Mouse (Mus musculus) liver, embryonic 12.5 days (tissue): ENCODE results near the gene Tep1. TPM values are rescaled to one million over a fixed set of nuclear protein-coding genes. Genes with fewer than 3 reads are reported as not detected.
"Not testable (repeated sequence)": the region's sequence is repeated elsewhere in the genome, so short reads cannot be mapped to it uniquely, and the experiment has no call there.

ENCODE experiments used
- ATAC-seq: fragments of 200-750 bp; cut with Nextera tagmentation; 2 replicates; pipeline ENCODE4 v1.8.0; 2017; ENCODE audit warnings: moderate number of reproducible peaks, mild to moderate bottlenecking, moderate library complexity
- H3K27ac ChIP-seq: fragments of 300-500 bp; sonication (generic); 2 replicates; pipeline ENCODE4 v1.5.1; 2016; ENCODE audit warnings: mild to moderate bottlenecking
- H3K27me3 ChIP-seq: fragments of 300-500 bp; sonication (generic); replicated peaks from 2 replicates; pipeline ENCODE4 v1.6.1; 2016; ENCODE audit warnings: mild to moderate bottlenecking, moderate library complexity
- H3K36me3 ChIP-seq: fragments of 300-500 bp; sonication (generic); 2 replicates; pipeline ENCODE4 v1.6.1; 2016; ENCODE audit warnings: mild to moderate bottlenecking, moderate library complexity
- H3K4me1 ChIP-seq: fragments of 300-500 bp; sonication (generic); 2 replicates; pipeline ENCODE4 v1.6.1; 2016
- H3K4me2 ChIP-seq: fragments of 300-500 bp; sonication (generic); 2 replicates; pipeline ENCODE4 v1.6.1; 2016; ENCODE audit warnings: mild to moderate bottlenecking, moderate library complexity
- H3K4me3 ChIP-seq: fragments of 300-500 bp; sonication (generic); 2 replicates; pipeline ENCODE4 v1.5.1; 2016; ENCODE audit warnings: mild to moderate bottlenecking, moderate library complexity
- H3K9ac ChIP-seq: fragments of 300-500 bp; sonication (generic); 2 replicates; pipeline ENCODE4 v1.6.1; 2016; ENCODE audit warnings: mild to moderate bottlenecking, moderate library complexity
- H3K9me3 ChIP-seq: fragments of 300-500 bp; sonication (generic); replicated peaks from 2 replicates; pipeline ENCODE4 v1.6.1; 2016; ENCODE audit warnings: mild to moderate bottlenecking, moderate library complexity
- WGBS: fragments of 180-500 bp; shearing (Covaris S2); methylation state at CpG from one replicate; pipeline ENCODE4 v1.1.7; 2016; ENCODE audit not compliant: insufficient replicate concordance; 5-methylcytosine and 5-hydroxymethylcytosine counted together
- polyA plus RNA-seq: library from polyadenylated mRNA; unstranded; fragments of >200 nt; fragmentation: Nextera tagmentation; extraction: Ambion mirVana; gene quantifications from 2 replicates; pipeline ENCODE4 v1.2.1, GENCODE M21; 2016

The Tep1 gene
- polyA plus RNA-seq: 2.2 and 3.2 TPM in 2 replicates

GRCm38 (mm10) chr14:50869889-50870804 is at the start of gene Tep1:
Gene Tep1, minus strand, starts transcription at chr14:50870560.
- no peaks in the 10 kb centered on the region for H3K36me3 ChIP-seq
- peak; percentile 87 for ATAC-seq
- H3K9ac ChIP-seq: peak within 1 kb of the TSS; percentile 64
- peak within 1 kb of the TSS; percentile 64; the same call in 1 of the 2 replicates for H3K27ac ChIP-seq
- H3K27me3 ChIP-seq: no peaks in the 10 kb centered on the region
- H3K4me2 ChIP-seq: peak within 1 kb of the TSS; percentile 77
- H3K4me1 ChIP-seq: peaks cover 16% of the 10 kb centered on the region
- 5% methylated on average over 32 of the region's 32 CpGs for WGBS
- peak within 1 kb of the TSS; percentile 66 for H3K4me3 ChIP-seq
- H3K9me3 ChIP-seq: no peaks in the 10 kb centered on the region

DNA sequence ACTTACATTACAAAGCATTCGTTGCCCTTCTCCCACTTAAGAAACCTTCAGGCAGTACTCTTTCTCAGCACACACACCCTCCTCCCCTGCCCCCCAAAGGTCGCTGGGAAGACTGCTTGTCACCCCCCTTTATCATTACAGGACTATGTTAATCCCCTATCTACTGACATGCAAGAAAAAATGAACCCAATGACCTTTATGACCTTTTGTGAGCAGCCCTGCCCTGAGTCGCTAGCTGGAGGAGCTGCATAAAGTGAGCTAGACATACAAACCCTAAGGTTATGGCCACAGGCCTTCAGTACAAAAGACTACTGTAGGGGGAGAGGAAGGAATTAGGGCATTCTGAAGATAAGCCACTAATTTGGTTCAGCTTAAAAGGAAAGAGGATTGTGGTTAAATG is 41.0 kb upstream of the Tep1 start:
- no peaks in the 10 kb centered on the region for H3K27me3 ChIP-seq
- H3K9me3 ChIP-seq: no peaks in the 10 kb centered on the region
- 50% methylated on average over 3 of the region's 3 CpGs for WGBS
- ATAC-seq: no peak
- peaks cover 40% of the 10 kb centered on the region for H3K36me3 ChIP-seq
- H3K4me3 ChIP-seq: no peak overlapping the region
- no peak overlapping the region for H3K9ac ChIP-seq
- H3K4me1 ChIP-seq: no peaks in the 10 kb centered on the region
- no peak overlapping the region for H3K4me2 ChIP-seq
- no peak overlapping the region for H3K27ac ChIP-seq

GRCm38 (mm10) chr14:50908126-50908525 is 37.8 kb upstream of the Tep1 start:
- Histone ChIP-seq H3K27me3 (no peaks in the 10 kb centered on the region), H3K27ac (no peak overlapping the region), H3K4me2 (no peak overlapping the region), H3K4me3 (no peak overlapping the region), H3K9ac (no peak overlapping the region), H3K4me1 (peaks cover 9% of the 10 kb centered on the region), H3K36me3 (peaks cover 10% of the 10 kb centered on the region), H3K9me3 (no peaks in the 10 kb centered on the region)
- no peak for ATAC-seq
- 63% methylated on average over 4 of the region's 4 CpGs for WGBS

GRCm38 (mm10) chr14:50905327-50905726 is 35.0 kb upstream of the Tep1 start:
- H3K4me3 ChIP-seq, H3K27me3 ChIP-seq, ATAC-seq, H3K9ac ChIP-seq, H3K4me2 ChIP-seq, H3K4me1 ChIP-seq, H3K27ac ChIP-seq, H3K9me3 ChIP-seq, H3K36me3 ChIP-seq: not testable (repeated sequence)

GRCm38 (mm10) chr14:50904828-50905129 is 34.4 kb upstream of the Tep1 start:
- Histone ChIP-seq H3K4me1 (peaks cover 9% of the 10 kb centered on the region), H3K27ac (no peak overlapping the region), H3K36me3 (no peaks in the 10 kb centered on the region), H3K9ac (no peak overlapping the region), H3K9me3 (no peaks in the 10 kb centered on the region), H3K4me2 (no peak overlapping the region), H3K27me3 (no peaks in the 10 kb centered on the region), H3K4me3 (no peak overlapping the region)
- 80% methylated on average over 4 of the region's 4 CpGs for WGBS
- no peak for ATAC-seq

GRCm38 (mm10) chr14:50903973-50904827 is 33.8 kb upstream of the Tep1 start:
- peak overlapping the region; percentile 55 for H3K4me3 ChIP-seq
- H3K4me2 ChIP-seq: peak overlapping the region; percentile 72
- no peak overlapping the region for H3K27ac ChIP-seq
- WGBS: 5% methylated on average over 26 of the region's 26 CpGs
- H3K9me3 ChIP-seq: no peaks in the 10 kb centered on the region
- no peaks in the 10 kb centered on the region for H3K36me3 ChIP-seq
- peak overlapping the region; percentile 56 for H3K9ac ChIP-seq
- H3K27me3 ChIP-seq: no peaks in the 10 kb centered on the region
- peaks cover 9% of the 10 kb centered on the region for H3K4me1 ChIP-seq
- ATAC-seq: peak; percentile 77

GRCm38 (mm10) chr14:50897992-50898391 is 27.6 kb upstream of the Tep1 start:
- H3K36me3 ChIP-seq, H3K4me1 ChIP-seq: not testable (repeated sequence)
- 42% methylated on average over 2 of the region's 2 CpGs for WGBS

DNA sequence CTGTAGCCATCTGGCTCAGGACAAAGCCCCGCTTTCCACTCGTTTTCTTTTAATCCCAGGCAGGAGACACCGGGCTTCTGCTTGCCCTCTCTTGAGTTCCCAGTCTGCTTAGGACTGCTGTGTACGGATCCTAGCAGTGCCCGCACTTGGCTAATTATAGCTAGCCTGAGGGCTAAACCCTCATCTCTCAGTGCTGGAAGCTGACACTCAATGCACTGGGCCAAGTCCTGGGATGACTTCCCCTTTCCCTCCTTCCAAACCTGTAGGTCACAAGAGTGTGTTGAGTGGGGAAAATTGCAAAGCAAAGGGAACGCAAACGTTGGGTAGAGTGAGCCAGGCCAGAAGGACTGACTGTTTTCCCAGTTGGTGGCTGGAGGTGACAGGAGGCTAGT is 27.0 kb upstream of the Tep1 start, which contains the start of gene Klhl33:
Gene Klhl33, minus strand, starts transcription at position 134 of the 392 bp plus-strand sequence.
- no peaks in the 10 kb centered on the region for H3K9me3 ChIP-seq
- H3K27me3 ChIP-seq: peaks cover 31% of the 10 kb centered on the region
- H3K9ac ChIP-seq: no peak within 1 kb of the TSS; the same call in 1 of the 2 replicates
- H3K4me3 ChIP-seq: peak within 1 kb of the TSS; percentile 34
- no peak within 1 kb of the TSS for H3K27ac ChIP-seq
- ATAC-seq: no peak
- H3K36me3 ChIP-seq: no peaks in the 10 kb centered on the region
- 39% methylated on average over 7 of the region's 7 CpGs for WGBS
- peak within 1 kb of the TSS; percentile 66 for H3K4me2 ChIP-seq
- H3K4me1 ChIP-seq: 0 out of 2 replicates have a peak, but pooled peaks cover 7% of the 10 kb centered on the region

More at GRCm38 (mm10) chr14:50897992-50898391, 27.6 kb upstream of the Tep1 start:
- H3K4me2 ChIP-seq, H3K27ac ChIP-seq, ATAC-seq, H3K9ac ChIP-seq, H3K4me3 ChIP-seq, H3K9me3 ChIP-seq: not testable (repeated sequence)
- peaks cover 28% of the 10 kb centered on the region for H3K27me3 ChIP-seq

DNA sequence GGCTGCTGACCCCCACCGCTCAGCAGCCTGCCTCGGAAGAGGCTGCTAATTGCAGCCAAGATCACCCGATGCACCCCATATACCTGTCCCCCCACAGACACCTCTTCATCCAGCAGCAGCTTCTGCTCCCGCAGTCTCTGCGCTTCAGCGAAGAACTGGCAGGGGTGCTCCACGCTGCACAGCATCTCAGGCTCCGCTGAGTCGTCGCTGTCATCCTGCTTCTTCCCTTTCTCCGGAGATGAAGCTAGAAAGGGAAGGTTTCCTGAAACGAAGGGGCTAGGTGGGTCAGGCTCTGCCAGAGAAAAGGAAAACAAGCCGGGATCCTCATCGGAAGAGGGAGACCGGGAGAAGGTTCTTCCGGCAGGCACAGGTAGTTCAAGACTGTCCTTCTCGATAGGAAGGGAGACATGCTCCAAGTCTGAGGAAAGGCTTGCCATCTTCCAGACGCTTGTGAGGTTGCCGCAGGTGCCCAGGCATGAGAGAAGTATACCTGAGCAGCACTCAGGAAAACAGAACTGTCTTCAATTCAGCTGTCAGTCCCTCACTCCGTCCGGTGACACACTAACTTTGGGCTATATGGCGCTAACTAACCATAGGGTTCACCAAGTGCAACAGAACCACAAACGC is 26.5 kb upstream of the Tep1 start:
- WGBS: 23% methylated on average over 23 of the region's 23 CpGs
- H3K4me3 ChIP-seq: peak overlapping the region; percentile 34
- H3K27ac ChIP-seq: no peak overlapping the region
- no peak overlapping the region; the same call in 1 of the 2 replicates for H3K9ac ChIP-seq
- H3K27me3 ChIP-seq: peaks cover 31% of the 10 kb centered on the region
- H3K4me2 ChIP-seq: peak overlapping the region; percentile 66
- no peaks in the 10 kb centered on the region for H3K9me3 ChIP-seq
- no peaks in the 10 kb centered on the region for H3K36me3 ChIP-seq
- ATAC-seq: peak; percentile 7; the same call in 1 of the 2 replicates
- 0 out of 2 replicates have a peak, but pooled peaks cover 7% of the 10 kb centered on the region for H3K4me1 ChIP-seq

GRCm38 (mm10) chr14:50895985-50896746 is 25.8 kb upstream of the Tep1 start:
- H3K27ac ChIP-seq: no peak overlapping the region
- H3K36me3 ChIP-seq: no peaks in the 10 kb centered on the region
- WGBS: 19% methylated on average over 19 of the region's 19 CpGs
- peak overlapping the region; percentile 66 for H3K4me2 ChIP-seq
- H3K27me3 ChIP-seq: peaks cover 31% of the 10 kb centered on the region
- H3K4me3 ChIP-seq: peak overlapping the region; percentile 34
- no peak overlapping the region; the same call in 1 of the 2 replicates for H3K9ac ChIP-seq
- ATAC-seq: peak; percentile 33; the same call in 1 of the 2 replicates
- 0 out of 2 replicates have a peak, but pooled peaks cover 7% of the 10 kb centered on the region for H3K4me1 ChIP-seq
- H3K9me3 ChIP-seq: no peaks in the 10 kb centered on the region

- Histone ChIP-seq H3K4me2 (no peak overlapping the region), H3K4me3 (no peak overlapping the region), H3K27me3 (peaks cover 31% of the 10 kb centered on the region), H3K27ac (no peak overlapping the region), H3K9me3 (no peaks in the 10 kb centered on the region), H3K36me3 (no peaks in the 10 kb centered on the region), H3K4me1 (0 out of 2 replicates have a peak, but pooled peaks cover 7% of the 10 kb centered on the region), H3K9ac (no peak overlapping the region)
- ATAC-seq: no peak
These were observed 25.0 kb upstream of the Tep1 start for GRCm38 (mm10) chr14:50895407-50895806.
